Mouse (Mus musculus): ENCODE results near the gene Faah.
A peak's percentile ranks its signal among the peaks of the same experiment; 100 is the strongest.

Faah gene

DNA sequence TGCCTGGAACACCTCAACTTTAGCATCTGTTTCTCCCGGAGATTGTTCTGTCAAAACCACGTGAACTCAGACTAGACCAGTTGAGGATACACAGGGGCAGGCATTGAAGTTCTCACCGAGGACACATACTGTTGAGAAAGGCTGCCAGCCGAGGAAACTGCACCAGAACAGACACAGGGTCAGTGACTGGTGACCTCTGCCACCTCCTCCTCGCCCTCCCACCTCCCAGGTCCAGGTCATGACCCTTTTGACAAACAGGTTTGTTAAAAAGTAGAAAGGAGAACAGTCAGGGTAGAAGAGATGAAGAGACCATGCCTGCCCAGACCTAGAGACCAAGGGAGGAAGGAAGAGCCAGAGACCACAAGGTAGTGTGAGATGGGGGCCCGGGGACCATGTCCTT, 17.1 kb downstream of the Faah start:
- no peak for DNase-seq (ENCODE audit: low read depth, low spot score)

- no peak for DNase-seq (ENCODE audit: low read depth, low spot score)
These were observed 21.0 kb downstream of the Faah start for GRCm38 (mm10) chr4:115996729-115997128.

- DNase-seq (ENCODE audit: low read depth, low spot score) = no peak
These were observed 22.4 kb downstream of the Faah start for GRCm38 (mm10) chr4:115995376-115995730.

GRCm38 (mm10) chr4:115994662-115995375, 22.9 kb downstream of the Faah start:
- DNase-seq (ENCODE audit: low read depth, low spot score) = no peak

- DNase-seq (ENCODE audit: low read depth, low spot score) = no peak
These were observed 28.3 kb downstream of the Faah start for GRCm38 (mm10) chr4:115989382-115989781.

- DNase-seq (ENCODE audit: low read depth, low spot score) = no peak
These were observed 29.7 kb downstream of the Faah start for GRCm38 (mm10) chr4:115987858-115988530.

DNA sequence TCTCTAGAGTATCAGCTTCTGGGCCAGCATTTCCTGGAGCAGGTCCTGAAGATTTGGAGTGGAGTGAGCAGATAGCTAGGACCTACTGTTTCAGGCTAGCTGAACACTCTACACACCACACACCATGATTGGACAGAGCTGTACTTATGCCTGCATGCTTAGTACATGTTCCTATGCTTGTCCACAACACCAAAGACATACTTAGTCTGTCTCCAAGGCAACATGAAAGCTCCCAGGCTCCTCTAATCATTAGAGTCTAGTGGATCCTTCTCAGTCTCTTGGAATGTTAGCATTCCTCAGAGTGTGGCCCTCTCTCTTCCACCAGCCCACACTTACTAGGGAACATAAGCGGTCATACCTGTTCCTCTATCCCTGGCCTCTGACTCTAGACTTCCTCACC, 30.3 kb downstream of the Faah start:
- no peak for DNase-seq (ENCODE audit: low read depth, low spot score)

GRCm38 (mm10) chr4:115984967-115985366, 32.8 kb downstream of the Faah start:
- peak; percentile 78 for DNase-seq (ENCODE audit: low read depth, low spot score)

GRCm38 (mm10) chr4:115984111-115984510, 33.6 kb downstream of the Faah start:
- DNase-seq (ENCODE audit: low read depth, low spot score) = peak; percentile 83

- DNase-seq (ENCODE audit: low read depth, low spot score) = peak; percentile 87
These were observed 37.0 kb downstream of the Faah start for GRCm38 (mm10) chr4:115980676-115981075.

GRCm38 (mm10) chr4:115979437-115979836, 38.3 kb downstream of the Faah start:
- DNase-seq (ENCODE audit: low read depth, low spot score) = peak; percentile 65

DNA sequence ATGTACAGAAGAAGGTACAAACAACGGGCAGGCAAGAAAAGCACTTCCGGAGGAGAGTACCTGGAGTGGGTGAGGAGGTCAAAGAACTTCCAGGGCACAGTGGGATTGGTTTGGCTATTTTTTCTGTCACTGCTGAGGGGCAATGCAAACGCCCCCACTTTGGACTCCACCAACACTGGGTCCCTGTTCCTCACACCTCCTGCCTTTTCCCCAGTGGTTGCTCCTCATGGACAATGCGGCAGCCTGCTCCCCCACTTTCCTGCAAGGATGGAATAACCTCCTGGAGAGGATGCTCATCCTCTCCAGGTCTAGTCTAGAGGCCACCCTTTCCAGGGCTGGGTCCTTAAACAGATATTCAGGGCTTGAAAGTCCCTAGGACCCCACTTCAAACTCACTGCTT, 38.8 kb downstream of the Faah start:
- no peak for DNase-seq (ENCODE audit: low read depth, low spot score)

- no peak for DNase-seq (ENCODE audit: low read depth, low spot score)
These were observed 45.2 kb downstream of the Faah start for GRCm38 (mm10) chr4:115972543-115972942.

DNA sequence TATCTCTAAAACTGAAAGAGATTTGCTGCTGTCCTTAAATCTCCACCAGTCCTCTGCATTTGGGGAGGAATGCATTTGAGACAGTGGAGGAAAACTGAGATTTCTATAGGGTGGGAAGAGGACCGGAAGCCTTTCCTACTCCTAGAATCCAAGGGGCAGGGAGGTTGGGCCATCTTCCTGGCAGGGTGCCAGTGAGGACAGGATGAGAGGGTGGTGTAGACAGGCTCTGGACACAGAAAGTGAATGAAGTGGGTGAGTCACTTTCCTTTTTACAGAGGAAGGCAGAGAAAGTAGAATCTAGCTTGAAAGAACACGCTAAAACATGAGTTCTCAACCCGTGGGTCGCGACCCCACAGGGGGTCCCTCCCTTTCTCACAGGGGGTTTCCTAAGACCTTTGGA, 53.3 kb downstream of the Faah start:
- DNase-seq (ENCODE audit: low read depth, low spot score) = no peak

GRCm38 (mm10) chr4:115963751-115964150, 54.0 kb downstream of the Faah start:
- no peak for DNase-seq (ENCODE audit: low read depth, low spot score)

- DNase-seq (ENCODE audit: low read depth, low spot score) = peak; percentile 71
These were observed 54.9 kb downstream of the Faah start for GRCm38 (mm10) chr4:115962671-115963412.

- no peak for DNase-seq (ENCODE audit: low read depth, low spot score)
These were observed 55.7 kb downstream of the Faah start for GRCm38 (mm10) chr4:115961991-115962390.

DNA sequence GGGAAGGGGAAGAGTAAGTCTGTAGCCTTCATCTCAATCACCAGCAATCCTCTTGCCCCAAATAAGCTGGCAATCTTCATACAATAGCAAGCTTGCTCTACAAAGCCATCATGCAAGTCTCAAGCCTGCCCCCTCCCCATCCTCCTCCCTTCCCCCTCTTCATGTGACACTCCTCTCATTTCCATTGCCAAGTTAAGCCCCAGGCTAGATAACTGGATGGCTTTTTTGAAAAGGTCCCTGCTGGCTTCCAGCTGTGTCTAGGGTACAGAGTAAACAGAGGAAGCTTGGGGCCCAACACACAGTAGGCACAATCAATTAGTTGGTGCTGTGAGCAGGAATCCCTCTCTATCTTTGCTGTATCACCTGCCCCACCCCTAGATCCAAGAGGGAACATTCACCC, 58.2 kb downstream of the Faah start:
- peak; percentile 59 for DNase-seq (ENCODE audit: low read depth, low spot score)

DNA sequence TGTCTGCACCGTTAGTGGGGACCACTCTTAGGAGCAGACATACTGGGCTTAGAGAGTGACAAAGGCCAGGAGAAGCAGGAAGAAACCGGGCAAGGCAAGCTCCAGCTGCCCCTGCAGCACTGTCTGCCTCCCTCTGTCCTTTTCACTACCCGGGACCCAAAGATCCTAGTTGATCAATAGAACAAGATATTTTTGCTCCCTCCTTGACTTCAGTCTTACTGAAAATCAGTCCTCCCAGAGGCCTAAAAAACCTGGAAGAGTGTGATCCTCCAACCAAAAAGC, 62.3 kb downstream of the Faah start:
- peak; percentile 43 for DNase-seq (ENCODE audit: low read depth, low spot score)

DNA sequence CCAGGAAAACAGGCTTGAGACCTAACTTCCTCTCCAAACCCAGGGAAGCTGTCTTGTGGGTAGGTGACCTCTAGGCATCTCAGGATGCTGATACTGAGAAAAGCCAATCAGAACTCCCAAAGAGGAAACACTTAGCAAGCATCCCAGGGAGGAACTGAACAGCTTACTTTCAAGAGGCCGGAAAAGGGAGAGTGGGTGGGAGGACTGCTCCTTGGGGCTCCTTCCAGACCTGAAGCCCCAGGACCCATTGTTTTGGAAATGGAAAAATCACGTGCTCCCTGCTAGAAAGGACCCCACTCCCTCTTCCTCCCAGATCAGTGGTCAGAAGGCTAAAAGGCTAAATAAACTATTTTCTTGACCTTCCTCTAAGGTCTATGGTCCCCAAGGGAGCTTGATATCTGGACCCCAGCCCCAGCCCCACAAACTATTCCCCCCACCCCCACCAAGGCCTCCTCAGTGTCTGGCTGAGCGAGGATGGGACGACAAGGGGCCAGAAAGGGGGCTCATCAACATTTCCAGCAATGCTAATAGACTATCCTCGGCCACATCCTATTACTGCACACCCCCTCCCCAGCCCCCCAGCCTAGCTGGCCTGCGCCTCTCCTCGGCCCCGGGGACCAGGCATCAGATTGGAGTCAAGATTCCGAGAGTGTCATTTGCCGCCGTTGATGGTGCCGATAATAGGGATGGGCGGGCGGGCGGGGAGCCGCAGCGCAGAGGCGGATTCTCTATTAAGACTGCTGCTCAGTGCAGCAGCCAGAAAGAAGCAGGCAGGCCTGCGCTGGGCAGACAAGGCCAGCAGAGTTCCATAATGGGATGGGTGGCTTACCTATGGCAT, 62.9 kb downstream of the Faah start:
- peak; percentile 94 for DNase-seq (ENCODE audit: low read depth, low spot score)

- no peak for DNase-seq (ENCODE audit: low read depth, low spot score)
These were observed 64.2 kb downstream of the Faah start for GRCm38 (mm10) chr4:115953559-115953958.

DNA sequence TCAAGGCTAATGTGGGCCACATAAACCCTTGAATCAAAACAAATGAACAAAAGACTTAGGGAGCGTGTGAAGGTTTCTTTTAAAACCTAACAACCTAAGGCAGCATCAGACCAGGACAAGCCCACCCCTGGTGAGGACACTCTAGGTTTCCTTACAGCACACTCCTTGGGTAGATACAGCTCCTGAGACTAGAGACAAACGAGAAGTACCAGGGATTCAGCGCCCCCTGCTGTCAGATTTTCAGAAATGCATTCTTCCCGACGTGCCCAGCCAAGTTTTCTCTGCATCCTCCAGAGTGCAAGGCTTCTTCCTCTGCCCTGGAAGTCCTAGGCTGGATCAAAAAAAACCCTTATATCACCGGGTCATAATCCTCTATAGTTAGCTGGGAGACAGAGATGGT, 65.0 kb downstream of the Faah start:
- DNase-seq (ENCODE audit: low read depth, low spot score) = peak; percentile 78

All from ES-CJ7 (cell line).